Mouse (Mus musculus): ENCODE data around the gene Hist3h2a.

- TF ChIP-seq POLR2A (IDR thresholded peaks at IDR 0.05; ENCODE audit: insufficient read length, low read depth), result no peak
- no peak for TF ChIP-seq E2F4 (IDR thresholded peaks at IDR 0.05; ENCODE audit: insufficient read depth)
Measured at GRCm38 (mm10) chr11:58997541-58997940, 43.1 kb downstream of the Hist3h2a start.

All from myocyte (in vitro differentiated cells).